Mouse (Mus musculus) right cerebral cortex, postnatal 14 days (tissue): ENCODE measurements around the gene Ssh1.

Experiments used
- DNase-seq: peaks from one replicate; pipeline ENCODE4 v3.0.0; 2022

Ssh1 gene

DNA sequence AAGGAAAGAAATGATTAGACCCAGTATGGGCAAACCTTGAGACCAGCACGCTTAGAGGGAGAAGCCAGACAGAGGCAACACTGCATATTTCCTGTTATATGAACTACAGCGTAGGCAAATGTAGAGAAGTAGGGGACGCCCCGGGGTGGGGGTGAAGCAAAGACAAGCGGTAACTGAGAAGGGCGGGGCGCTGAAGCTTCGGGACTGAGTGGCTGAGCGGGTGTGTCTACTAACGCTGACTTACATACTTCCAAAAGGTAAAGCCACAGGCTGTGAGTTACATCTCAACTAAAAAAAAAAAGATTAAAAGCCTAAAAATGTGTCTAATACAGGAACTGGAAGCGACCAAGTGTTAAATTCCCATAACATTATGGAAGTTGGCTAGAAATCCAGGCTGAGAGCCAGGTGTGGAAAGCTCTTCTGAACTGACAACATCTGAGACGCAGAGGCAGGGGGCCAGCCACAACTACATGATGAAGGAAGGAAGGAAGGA lies 1.3 kb downstream of the Ssh1 start:
- no peak for DNase-seq

DNA sequence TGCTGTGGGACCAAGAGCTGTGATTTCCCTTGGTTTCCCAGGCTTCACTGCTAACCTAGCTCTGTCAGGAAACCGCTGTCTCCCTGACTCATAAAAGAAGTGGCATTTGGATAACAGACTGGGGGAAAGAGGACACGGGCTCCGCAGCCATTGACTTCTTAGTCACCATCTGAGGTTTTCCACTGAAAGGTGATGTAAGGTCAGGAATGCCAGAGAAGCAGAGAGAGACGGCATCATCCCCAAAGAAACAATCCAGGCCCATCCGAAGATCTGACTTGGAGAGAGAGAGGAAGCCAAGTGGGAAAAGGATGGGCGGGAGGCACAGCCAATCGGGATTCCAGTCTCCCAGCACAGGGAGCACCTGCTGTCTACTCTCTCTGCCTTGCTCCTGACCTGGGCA lies 2.6 kb downstream of the Ssh1 start:
- DNase-seq, result no peak

DNA sequence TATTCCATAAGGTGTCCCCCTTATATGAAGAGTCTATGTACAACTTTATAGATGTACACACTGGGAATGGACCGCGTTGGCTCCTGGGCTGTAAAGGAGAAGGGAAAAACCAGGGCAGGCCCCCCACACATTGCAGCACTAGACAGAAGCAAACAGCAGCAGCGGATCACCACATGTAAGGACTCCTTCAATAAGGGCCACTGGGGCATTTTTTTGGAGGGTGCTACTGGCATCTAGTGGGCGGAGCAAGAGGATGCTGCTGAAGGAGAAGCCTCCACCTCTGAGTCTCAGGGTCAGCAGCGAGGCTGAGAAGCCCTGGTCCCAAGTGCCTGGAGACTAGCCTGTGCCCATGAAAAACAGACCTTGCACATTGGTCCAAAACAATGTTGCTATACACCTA lies 3.1 kb downstream of the Ssh1 start:
- DNase-seq, result no peak

GRCm38 (mm10) chr5:113989437-113990024 lies 4.2 kb downstream of the Ssh1 start:
- DNase-seq, result no peak

GRCm38 (mm10) chr5:113986182-113986961 lies 7.3 kb downstream of the Ssh1 start:
- DNase-seq, result no peak

GRCm38 (mm10) chr5:113985737-113986136 lies 8.0 kb downstream of the Ssh1 start:
- no peak for DNase-seq

DNA sequence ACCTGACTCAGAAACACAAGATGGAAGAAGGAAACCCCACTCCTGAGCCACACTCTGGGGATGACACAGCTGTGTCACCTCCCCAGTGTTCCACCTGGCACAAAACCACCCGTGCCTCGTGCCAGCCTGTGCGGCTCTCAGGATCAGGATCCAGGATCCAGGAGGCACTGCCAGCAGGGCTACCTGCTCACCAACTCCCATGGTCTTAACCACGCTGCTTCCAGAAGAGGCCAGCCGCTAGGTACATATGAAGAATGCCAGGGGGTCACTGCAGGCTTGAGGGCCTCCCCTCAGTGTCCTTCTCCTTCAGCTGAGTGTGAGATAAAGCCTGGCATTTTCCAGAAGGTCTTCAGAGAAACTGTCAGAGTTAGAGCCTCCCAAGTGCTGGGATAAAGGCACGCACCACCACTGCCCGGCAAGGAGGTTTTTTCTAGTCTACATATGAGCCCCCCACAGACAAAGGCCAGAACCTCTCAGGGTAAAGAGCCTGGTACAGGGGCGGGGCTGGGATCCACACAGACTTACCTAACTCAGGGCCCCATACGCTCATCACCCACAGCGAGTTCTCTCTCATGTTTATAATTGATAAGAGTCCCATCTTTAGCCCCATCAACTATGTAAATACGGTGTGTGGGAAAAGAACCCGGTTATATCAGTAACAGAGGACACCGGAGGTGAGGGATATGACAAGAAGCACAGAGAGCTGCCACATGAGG lies 9.5 kb downstream of the Ssh1 start:
- no peak for DNase-seq

GRCm38 (mm10) chr5:113983541-113983940 lies 10.2 kb downstream of the Ssh1 start:
- no peak for DNase-seq

- no peak for DNase-seq
Measured at GRCm38 (mm10) chr5:113981843-113982242, 11.9 kb downstream of the Ssh1 start.

DNA sequence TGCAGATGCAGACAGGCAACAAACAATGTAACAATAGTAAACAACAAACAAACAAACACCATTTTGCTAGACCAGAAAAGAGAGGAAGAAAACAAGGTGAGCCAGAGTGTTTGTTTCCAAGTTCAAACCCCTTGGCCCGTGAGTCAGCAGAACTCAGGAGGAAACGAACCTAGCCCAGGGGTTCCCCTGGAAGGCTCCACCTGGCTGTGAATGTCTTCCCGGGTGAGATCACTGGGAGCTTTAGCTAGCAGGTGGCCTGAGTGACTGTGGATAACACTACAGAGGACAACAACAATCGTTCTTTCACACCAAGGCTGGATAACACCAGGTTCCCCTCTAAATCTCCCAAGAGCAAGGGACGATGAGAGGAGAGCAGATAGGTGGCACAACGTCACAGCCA lies 12.5 kb downstream of the Ssh1 start:
- no peak for DNase-seq

- no peak for DNase-seq
Measured at GRCm38 (mm10) chr5:113980511-113980910, 13.2 kb downstream of the Ssh1 start.

DNA sequence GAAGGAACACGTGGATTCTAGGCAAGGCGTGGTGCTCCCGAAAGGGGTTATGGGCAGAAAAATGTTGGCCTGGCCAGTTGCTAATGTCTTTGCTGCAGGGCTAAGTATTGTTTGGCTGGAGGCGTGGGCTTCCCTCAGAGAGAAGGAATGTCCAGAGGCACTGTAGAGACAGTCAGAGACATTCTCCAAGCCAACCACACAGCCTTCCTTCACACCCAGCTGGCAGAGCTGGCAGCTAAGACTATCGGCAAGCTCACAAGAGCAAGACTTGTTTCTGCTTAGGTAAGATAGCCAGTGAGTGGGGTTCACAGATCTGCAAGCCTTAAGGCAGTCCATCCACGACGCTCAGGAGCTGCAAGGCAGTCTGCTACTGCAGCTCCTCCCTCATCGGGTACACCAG lies 16.4 kb downstream of the Ssh1 start:
- no peak for DNase-seq

- DNase-seq, result no peak
Measured at GRCm38 (mm10) chr5:113976597-113976996, 17.1 kb downstream of the Ssh1 start.

GRCm38 (mm10) chr5:113975538-113976215 lies 18.0 kb downstream of the Ssh1 start:
- DNase-seq, result no peak

DNA sequence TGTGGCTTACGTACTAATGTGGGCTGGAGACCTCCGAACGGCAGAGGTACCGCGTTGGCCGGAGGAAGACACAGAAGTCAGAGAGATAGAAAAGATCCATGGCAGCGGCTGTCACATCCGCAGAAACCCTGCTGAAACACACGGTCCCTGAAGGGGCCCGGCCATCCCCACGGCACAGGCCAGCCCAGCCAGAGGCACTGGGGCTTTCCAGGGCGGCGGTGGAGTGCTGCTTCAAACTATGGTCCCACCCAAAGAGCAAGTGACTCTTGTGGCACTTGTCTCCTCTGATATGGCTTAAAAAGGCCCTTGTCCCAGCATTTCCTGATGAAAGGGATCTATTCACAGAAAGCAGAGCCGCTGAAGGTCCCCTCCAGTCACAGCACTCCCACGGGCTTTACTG lies 19.1 kb downstream of the Ssh1 start:
- DNase-seq, result no peak

- no peak for DNase-seq
Measured at GRCm38 (mm10) chr5:113973790-113974189, 19.9 kb downstream of the Ssh1 start.

DNA sequence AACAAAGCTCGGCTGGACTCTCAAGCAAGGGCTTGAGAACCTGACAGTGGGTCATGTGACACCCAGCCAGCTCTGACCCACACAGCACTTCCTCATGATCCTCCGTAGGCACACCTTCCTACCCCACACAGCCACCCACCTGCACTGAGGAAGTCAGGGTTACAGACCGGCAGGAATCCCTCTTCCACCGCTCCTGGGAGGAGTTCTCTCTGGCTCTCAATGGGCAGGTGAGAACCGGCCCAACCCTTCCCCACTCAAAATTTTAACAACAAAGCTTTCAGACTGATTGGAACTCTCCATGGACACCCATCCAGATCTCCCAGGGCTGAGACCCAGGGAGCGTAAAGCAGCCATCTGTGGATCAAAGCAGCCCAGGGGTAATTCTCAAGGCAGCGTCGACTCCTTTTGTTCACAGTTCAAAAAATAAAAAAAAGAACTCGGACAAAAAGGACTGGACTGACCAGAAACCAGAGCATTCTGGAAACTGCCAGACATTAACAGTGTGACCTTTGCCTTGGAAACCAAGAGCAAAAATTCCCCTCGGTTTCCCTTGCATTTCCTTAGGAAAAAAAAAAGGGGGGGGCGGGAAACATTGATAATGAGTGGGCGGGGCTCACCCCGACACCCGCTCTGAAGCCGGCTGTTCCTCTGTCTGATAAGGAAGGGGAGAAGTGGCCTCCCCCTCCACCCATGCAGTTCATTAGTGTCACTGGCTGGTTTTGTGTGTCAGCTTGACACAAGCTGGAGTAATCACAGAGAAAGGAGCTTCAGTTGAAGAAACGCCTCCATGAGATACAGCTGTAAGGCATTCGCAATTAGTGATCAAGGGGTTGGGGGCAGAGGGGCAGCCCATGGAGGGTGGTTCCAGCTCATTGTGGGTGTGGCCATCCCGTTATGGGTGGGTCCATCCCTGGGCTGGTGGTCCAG lies 20.8 kb downstream of the Ssh1 start:
- DNase-seq, result no peak

DNA sequence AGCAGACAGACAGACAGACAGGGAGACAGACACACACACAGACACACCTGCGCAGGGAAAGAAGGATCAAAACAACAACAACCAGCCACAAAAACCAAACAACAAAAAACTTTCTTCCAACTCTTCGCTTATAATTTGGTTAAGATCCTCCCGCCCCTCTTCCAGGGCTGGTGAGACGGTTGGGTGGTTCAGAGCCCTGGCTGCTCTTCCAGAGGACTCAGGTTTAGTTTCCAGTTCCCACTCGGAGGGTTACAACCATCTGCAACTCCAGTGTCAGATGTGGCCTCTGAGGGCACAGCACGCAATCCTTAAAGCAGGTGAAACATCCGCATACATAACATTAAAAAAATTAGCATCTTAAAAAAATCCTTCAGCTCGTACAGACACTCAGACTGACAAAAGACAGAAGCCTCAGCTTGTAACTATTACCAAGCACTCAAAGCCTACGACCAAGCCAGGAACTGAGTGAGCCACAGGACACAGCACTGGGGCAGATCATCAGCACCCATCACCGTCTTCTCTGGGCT lies 22.2 kb downstream of the Ssh1 start:
- no peak for DNase-seq

DNA sequence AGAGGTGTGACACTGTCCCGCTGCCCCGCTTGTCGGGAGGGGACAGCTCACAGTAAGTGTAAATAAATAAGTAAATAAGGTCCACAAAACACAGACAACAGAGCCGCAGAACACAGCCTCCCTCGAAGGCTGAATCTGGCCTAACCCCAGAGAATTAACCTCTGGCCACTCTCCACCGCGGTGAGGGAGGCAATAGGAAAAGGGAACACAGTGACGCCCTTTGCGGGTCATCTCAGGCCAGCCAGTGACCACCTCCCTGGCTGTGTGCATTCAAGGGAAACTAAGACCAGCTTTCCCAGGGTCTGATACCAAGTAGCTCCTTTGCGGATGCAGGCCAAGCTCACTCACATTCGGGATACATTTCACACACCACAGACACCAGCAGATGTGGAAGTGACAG lies 25.3 kb downstream of the Ssh1 start:
- DNase-seq, result no peak

GRCm38 (mm10) chr5:113966452-113967150 lies 27.1 kb downstream of the Ssh1 start:
- DNase-seq, result no peak

DNA sequence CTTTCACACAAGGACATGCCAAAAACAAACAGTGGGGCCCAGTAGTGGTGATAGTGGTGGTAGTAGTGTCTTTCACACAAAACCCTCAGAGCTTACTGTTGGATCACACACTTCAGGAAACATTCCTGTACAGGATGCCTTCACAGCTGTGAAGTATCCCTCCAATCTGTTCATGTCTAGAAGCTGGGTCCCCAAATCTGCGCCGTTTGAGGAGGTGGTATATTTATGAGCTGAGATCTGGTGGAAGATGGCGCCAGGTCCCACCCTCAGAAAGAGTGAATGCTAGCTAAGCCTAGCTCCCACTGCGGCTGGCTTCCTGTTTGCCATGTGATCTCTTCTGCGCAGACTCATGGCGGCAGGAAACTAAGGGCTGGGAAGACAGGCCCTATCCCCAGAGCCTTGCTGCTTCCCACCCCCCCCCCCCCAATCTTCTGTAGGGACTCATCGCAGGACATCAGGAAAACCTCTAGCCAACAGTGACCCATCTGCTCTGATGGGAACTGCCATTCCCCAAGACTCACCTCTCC lies 28.0 kb downstream of the Ssh1 start:
- no peak for DNase-seq
